Comparison of ENCODE assay signal across 28 mouse cellular contexts in the genomic region with DNA sequence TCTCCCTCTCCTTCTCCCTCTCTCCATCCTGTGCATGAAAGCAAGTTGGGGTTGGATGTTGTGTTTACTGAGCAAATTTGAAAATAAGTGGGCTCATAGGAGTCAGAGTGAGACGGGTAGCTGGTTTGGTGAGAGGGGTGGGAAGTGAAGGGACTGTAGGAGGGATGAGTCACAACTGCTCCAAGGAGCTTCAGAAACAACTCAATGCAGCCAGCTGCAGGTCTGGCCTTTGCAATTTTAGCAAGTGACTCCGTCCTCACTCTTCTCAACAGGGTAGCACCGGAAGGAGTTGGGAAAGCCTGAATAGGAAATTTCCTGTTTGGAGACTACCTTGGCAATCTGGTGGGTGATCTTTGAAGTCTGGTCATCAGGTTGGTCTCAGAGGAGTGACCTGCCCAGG. TPM values are rescaled to one million over a fixed set of nuclear protein-coding genes. Genes with fewer than 3 reads are reported as not detected.
DNase-seq lines count a peak whose midpoint lies in the region; ATAC-seq and TF ChIP-seq lines count a peak whose summit lies in the region.
"Had no signal": no experiment of that assay in that cellular context is flagged by ENCODE, and none has a peak within 500 bp of the region (broad histone marks: within the 10 kb centered on the region; RNA-seq: fewer than 3 reads in every experiment).

No protein-coding gene starts in this region.

- 62% methylated on average over 3 of the region's 3 CpGs for WGBS in heart, embryonic 11.5 days (ENCODE audit: insufficient replicate concordance)

- peak; percentile 84 for DNase-seq in heart, adult 11 months
- DNase-seq in CH12.LX (ENCODE audit: extremely low read depth) = no peak
- DNase-seq in brain, adult 2 months (ENCODE audit: low read depth, low spot score) = peak; percentile 89
- DNase-seq in retina, embryonic 14.5 days (ENCODE audit: low spot score) = no peak
- no peak for DNase-seq in layer of hippocampus, adult 18-20 months (ENCODE audit: low spot score in 2 of 2)
- DNase-seq in kidney, postnatal 10 days = no peak
- DNase-seq: adrenal gland, adult 8-10 months; cerebellum, adult 11 months; cerebellum, adult 9-11 months; embryo, embryonic 11 days; kidney, adult 8-10 months; layer of hippocampus, adult 9-11 months; right cerebral cortex, postnatal 25 days; thymus, adult 18-20 months had no signal

- no peak for TF ChIP-seq RAD21 in CH12.LX (IDR thresholded peaks at IDR 0.05; ENCODE audit: low read depth, low read length)

- no peaks in the 10 kb centered on the region for H3K27me3 ChIP-seq in heart, embryonic 11.5 days (ENCODE audit: control insufficient read depth, insufficient read depth, low read length)
- H3K27me3 ChIP-seq in CH12.LX (replicated peaks) = peaks cover 8% of the 10 kb centered on the region
- H3K27me3 ChIP-seq: embryonic facial prominence, embryonic 12.5 days; forebrain, embryonic 15.5 days; hindbrain, embryonic 12.5 days; limb, embryonic 12.5 days; liver, embryonic 15.5 days; lung, embryonic 15.5 days; neural tube, embryonic 12.5 days; stomach, embryonic 15.5 days had no signal

- no peak overlapping the region for H3K9ac ChIP-seq in heart, embryonic 11.5 days (ENCODE audit: low read depth, low read length)
- H3K9ac ChIP-seq in CH12.LX (ENCODE audit: insufficient read depth, low read depth) = no peak overlapping the region
- H3K9ac ChIP-seq: embryonic facial prominence, embryonic 12.5 days; forebrain, embryonic 15.5 days; hindbrain, embryonic 12.5 days; limb, embryonic 12.5 days; liver, embryonic 15.5 days; lung, embryonic 15.5 days; neural tube, embryonic 12.5 days; stomach, embryonic 15.5 days had no signal

- H3K79me2 ChIP-seq in CH12.LX (replicated peaks; ENCODE audit: control insufficient read depth, extremely low read depth, insufficient read depth, poor library complexity, severe bottlenecking) = no peaks in the 10 kb centered on the region

- no peak overlapping the region for H3K4me3 ChIP-seq in heart, embryonic 11.5 days (ENCODE audit: low read depth, low read length)
- no peak overlapping the region for H3K4me3 ChIP-seq in CH12.LX (replicated peaks in 1 of 3; ENCODE audit: low read depth in 2 of 3, low read length in 2 of 3, poor library complexity in 1 of 3)
- H3K4me3 ChIP-seq: embryonic facial prominence, embryonic 12.5 days; forebrain, embryonic 10.5 days; forebrain, embryonic 15.5 days; hindbrain, embryonic 12.5 days; limb, embryonic 12.5 days; liver, embryonic 15.5 days; lung, embryonic 15.5 days; neural tube, embryonic 12.5 days; stomach, embryonic 15.5 days had no signal

- in situ Hi-C loops in CH12.LX (cut with MboI; ENCODE audit: low pct_ligation_motif_present, low pct_unique_long_range_greater_than_20kb, low sequenced_read_pairs) = no loop called here

- no peak overlapping the region for H3K27ac ChIP-seq in heart, embryonic 11.5 days (ENCODE audit: low read depth, low read length)
- H3K27ac ChIP-seq in CH12.LX (ENCODE audit: insufficient read depth, low read depth) = no peak overlapping the region
- H3K27ac ChIP-seq: embryonic facial prominence, embryonic 12.5 days; forebrain, embryonic 10.5 days; forebrain, embryonic 15.5 days; hindbrain, embryonic 12.5 days; hindbrain, postnatal 0 days; kidney, postnatal 0 days; limb, embryonic 12.5 days; liver, embryonic 15.5 days; lung, embryonic 15.5 days; neural tube, embryonic 12.5 days had no signal

- no peaks in the 10 kb centered on the region for H3K36me3 ChIP-seq in heart, embryonic 11.5 days (ENCODE audit: control insufficient read depth, insufficient read depth, low read length)
- no peaks in the 10 kb centered on the region for H3K36me3 ChIP-seq in CH12.LX (replicated peaks in 1 of 2; ENCODE audit: control insufficient read depth in 1 of 2, insufficient read depth in 1 of 2, low read length in 1 of 2)
- H3K36me3 ChIP-seq: embryonic facial prominence, embryonic 12.5 days; forebrain, embryonic 10.5 days; forebrain, embryonic 15.5 days; hindbrain, embryonic 12.5 days; limb, embryonic 12.5 days; liver, embryonic 15.5 days; lung, embryonic 15.5 days; neural tube, embryonic 12.5 days; stomach, embryonic 15.5 days had no signal

- H3K4me1 ChIP-seq in heart, embryonic 11.5 days (ENCODE audit: control insufficient read depth, insufficient read depth, low read length) = no peaks in the 10 kb centered on the region
- H3K4me1 ChIP-seq in CH12.LX (ENCODE audit: control insufficient read depth in 1 of 2, insufficient read depth in 2 of 2) = peaks cover 16 to 53% of the 10 kb centered on the region in 2 experiments
- H3K4me1 ChIP-seq: forebrain, embryonic 15.5 days; neural tube, embryonic 12.5 days; stomach, embryonic 15.5 days had no signal

- TF ChIP-seq CTCF in CH12.LX (conservative IDR thresholded peaks at IDR 0.05 in 1 of 2, IDR thresholded peaks at IDR 0.05 in 1 of 2; ENCODE audit: low read depth in 2 of 2, low read length in 2 of 2) = no peak

- H3K9me3 ChIP-seq in heart, embryonic 11.5 days (replicated peaks; ENCODE audit: control insufficient read depth, low read length) = no peaks in the 10 kb centered on the region
- no peaks in the 10 kb centered on the region for H3K9me3 ChIP-seq in CH12.LX (replicated peaks; ENCODE audit: low read length)
- H3K9me3 ChIP-seq: embryonic facial prominence, embryonic 12.5 days; forebrain, embryonic 10.5 days; forebrain, embryonic 15.5 days; hindbrain, embryonic 12.5 days; limb, embryonic 12.5 days; liver, embryonic 15.5 days; lung, embryonic 15.5 days; neural tube, embryonic 12.5 days; stomach, embryonic 15.5 days had no signal

- dilution Hi-C loops in CH12.LX (cut with MboI; ENCODE audit: extremely low pct_ligation_motif_present, extremely low pct_unique_long_range_greater_than_20kb, low sequenced_read_pairs) = no loop called here

- no peak overlapping the region for H3K4me2 ChIP-seq in heart, embryonic 11.5 days
- no peak overlapping the region for H3K4me2 ChIP-seq in CH12.LX (ENCODE audit: insufficient read depth, low read depth, poor library complexity, severe bottlenecking)
- H3K4me2 ChIP-seq: embryonic facial prominence, embryonic 12.5 days; forebrain, embryonic 15.5 days; hindbrain, embryonic 12.5 days; limb, embryonic 12.5 days; lung, embryonic 15.5 days; midbrain, embryonic 11.5 days; neural tube, embryonic 12.5 days; stomach, embryonic 15.5 days had no signal

- peak; percentile 59 for TF ChIP-seq EP300 in CH12.LX (IDR thresholded peaks at IDR 0.05; ENCODE audit: low read length)

- ATAC-seq in heart, embryonic 11.5 days (replicated peaks; ENCODE audit: insufficient number of reproducible peaks, low FRiP score, low TSS enrichment) = no peak
- ATAC-seq: forebrain, embryonic 15.5 days; hindbrain, postnatal 0 days; midbrain, embryonic 16.5 days had no signal

- TF ChIP-seq POLR2A in CH12.LX (IDR thresholded peaks at IDR 0.05; ENCODE audit: low read depth, low read length) = no peak

TF ChIP-seq in CH12.LX, 34 proteins besides CTCF, POLR2A, EP300 and RAD21 (continues in another document):
- TF ChIP-seq GABPA (IDR thresholded peaks at IDR 0.05; ENCODE audit: insufficient replicate concordance, low read depth, low read length) = no peak
- 0 out of 2 replicates have a peak, but pooled peaks have one; percentile 27 for TF ChIP-seq BHLHE40 (IDR thresholded peaks at IDR 0.05; ENCODE audit: low read depth, low read length)
- no peak for TF ChIP-seq NRF1 (IDR thresholded peaks at IDR 0.05; ENCODE audit: low read depth, low read length)
- TF ChIP-seq POLR2AphosphoS2 (IDR thresholded peaks at IDR 0.05; ENCODE audit: low read depth, low read length) = no peak
- 0 out of 2 replicates have a peak, but pooled peaks have one; percentile 9 for TF ChIP-seq SIN3A (IDR thresholded peaks at IDR 0.05; ENCODE audit: low read length)
- peak; percentile 77; the same call in 1 of the 2 replicates for TF ChIP-seq IRF4 (IDR thresholded peaks at IDR 0.05; ENCODE audit: low read depth, low read length)
- no peak for TF ChIP-seq MAX (IDR thresholded peaks at IDR 0.05; ENCODE audit: low read length)
- TF ChIP-seq CHD2 (IDR thresholded peaks at IDR 0.05; ENCODE audit: low read length) = no peak
- no peak for TF ChIP-seq MYC (IDR thresholded peaks at IDR 0.05; ENCODE audit: low read depth, low read length)
- peak; percentile 51; the same call in 1 of the 2 replicates for TF ChIP-seq MEF2A (IDR thresholded peaks at IDR 0.05; ENCODE audit: borderline replicate concordance, low read depth, low read length)
- TF ChIP-seq CHD1 (IDR thresholded peaks at IDR 0.05; ENCODE audit: low read depth, low read length) = no peak
- no peak for TF ChIP-seq MXI1 (IDR thresholded peaks at IDR 0.05; ENCODE audit: low read depth, low read length)
- no peak for TF ChIP-seq USF1 (IDR thresholded peaks at IDR 0.05; ENCODE audit: low read depth, low read length)
- 0 out of 2 replicates have a peak, but pooled peaks have one; percentile 5 for TF ChIP-seq ZNF384 (IDR thresholded peaks at IDR 0.05; ENCODE audit: low read depth, low read length)
- TF ChIP-seq TBP (conservative IDR thresholded peaks at IDR 0.05; ENCODE audit: low read depth, low read length) = no peak
- no peak for TF ChIP-seq ZKSCAN1 (IDR thresholded peaks at IDR 0.05; ENCODE audit: borderline replicate concordance, low read depth, low read length)
- no peak for TF ChIP-seq PAX5 (IDR thresholded peaks at IDR 0.05; ENCODE audit: low read length)
- TF ChIP-seq ELF1 (IDR thresholded peaks at IDR 0.05; ENCODE audit: low read depth, low read length) = no peak
- no peak for TF ChIP-seq KAT2A (IDR thresholded peaks at IDR 0.05; ENCODE audit: insufficient replicate concordance, low read length)
- no peak for TF ChIP-seq USF2 (conservative IDR thresholded peaks at IDR 0.05; ENCODE audit: low read depth, low read length)
- no peak for TF ChIP-seq MAFK (IDR thresholded peaks at IDR 0.05; ENCODE audit: insufficient replicate concordance, low read length)
- no peak for TF ChIP-seq NELFE (IDR thresholded peaks at IDR 0.05; ENCODE audit: low read depth, low read length)
- TF ChIP-seq MAZ (IDR thresholded peaks at IDR 0.05; ENCODE audit: low read depth, low read length) = no peak
- TF ChIP-seq ETS1 (conservative IDR thresholded peaks at IDR 0.05; ENCODE audit: low read depth, low read length) = no peak; the same call in 1 of the 2 replicates
- TF ChIP-seq HCFC1 (IDR thresholded peaks at IDR 0.05; ENCODE audit: low read depth, low read length) = no peak
- peak; percentile 49; the same call in 1 of the 2 replicates for TF ChIP-seq TCF12 (IDR thresholded peaks at IDR 0.05; ENCODE audit: low read depth, low read length)
- peak; percentile 34; the same call in 1 of the 2 replicates for TF ChIP-seq JUN (IDR thresholded peaks at IDR 0.05; ENCODE audit: insufficient read depth, low read depth, low read length)

RNA-seq across cellular contexts. Expression of a gene that starts 25.1 kb away (rescaled TPM):
- 11.6 and 16.5 TPM in 2 replicates for polyA plus RNA-seq in heart, embryonic 11.5 days (2014; fragmentation: Nextera tagmentation; extraction: Ambion mirVana)
- total RNA-seq in CH12.LX (2012; rRNA removed) (9.1 and 10.2 TPM in 2 replicates), CH12.LX (2014; rRNA removed) (5.7 and 7.1 TPM in 2 replicates)
- 37.4 and 47.3 TPM in 2 replicates for polyA plus RNA-seq in CH12.LX (2012; ENCODE audit: insufficient read length, low read depth)
- 10 to 100 TPM; 54.9 to 72.7 TPM for total RNA-seq in layer of hippocampus, adult 18-20 months (2021)

Comparison
In these comparisons a context has a peak if more than half of its experiments do, and no peak if none do; other contexts are left out.
1. DNase-seq: peak in heart, adult 11 months (single experiment) and brain, adult 2 months (single experiment); none in CH12.LX (single experiment), retina, embryonic 14.5 days (single experiment), layer of hippocampus, adult 18-20 months (0 of 2) and kidney, postnatal 10 days (single experiment).
2. RNA of a gene that starts 25.1 kb away (total RNA-seq): 54.9 to 72.7 TPM in layer of hippocampus, adult 18-20 months; 5.7 to 10.2 TPM in CH12.LX; every median in the first group is over 4 times any median in the second.